Mouse (Mus musculus): ENCODE results near the gene Ythdf1. TPM values are rescaled to one million over a fixed set of nuclear protein-coding genes. Genes with fewer than 3 reads are reported as not detected.

Gene Ythdf1
- polyA plus RNA-seq, 1 experiment from 2014 or later: 51.7 TPM

DNA sequence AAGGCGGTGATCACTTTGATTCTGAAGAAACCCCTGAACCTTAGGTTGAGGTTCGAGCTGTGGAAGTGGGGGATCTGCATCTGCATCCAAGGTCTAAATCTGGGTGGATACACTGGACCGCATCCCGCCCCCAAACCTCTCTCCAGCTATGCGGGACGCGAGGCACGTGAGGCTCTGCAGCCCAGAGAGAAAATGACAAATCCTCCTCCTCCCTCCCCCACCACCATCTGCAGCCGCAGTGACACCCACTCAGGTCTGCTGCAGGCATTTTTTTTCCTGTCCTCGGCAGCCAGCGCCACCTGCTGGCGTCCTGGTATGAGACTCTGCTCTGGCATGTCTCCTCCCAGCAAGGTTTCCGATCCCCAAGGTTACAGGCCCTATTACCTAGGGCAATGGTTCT lies 26.0 kb downstream of the Ythdf1 start:
- peaks cover 46% of the 10 kb centered on the region for H3K27me3 ChIP-seq
- in situ Hi-C loops (cut with MboI; ENCODE audit: low pct_unique_long_range_greater_than_20kb): loop anchor here (25.0 kb wide), 1 partner anchor 107 kb away; the partner anchor contains the start of gene Bhlhe23
- no peak for ATAC-seq
- ChIA-PET CTCF (no interaction called here), POLR2A (no interaction called here)
- no peak for TF ChIP-seq CTCF (IDR thresholded peaks at IDR 0.05)
- DNase-seq (ENCODE audit: low read depth, low spot score): no peak

DNA sequence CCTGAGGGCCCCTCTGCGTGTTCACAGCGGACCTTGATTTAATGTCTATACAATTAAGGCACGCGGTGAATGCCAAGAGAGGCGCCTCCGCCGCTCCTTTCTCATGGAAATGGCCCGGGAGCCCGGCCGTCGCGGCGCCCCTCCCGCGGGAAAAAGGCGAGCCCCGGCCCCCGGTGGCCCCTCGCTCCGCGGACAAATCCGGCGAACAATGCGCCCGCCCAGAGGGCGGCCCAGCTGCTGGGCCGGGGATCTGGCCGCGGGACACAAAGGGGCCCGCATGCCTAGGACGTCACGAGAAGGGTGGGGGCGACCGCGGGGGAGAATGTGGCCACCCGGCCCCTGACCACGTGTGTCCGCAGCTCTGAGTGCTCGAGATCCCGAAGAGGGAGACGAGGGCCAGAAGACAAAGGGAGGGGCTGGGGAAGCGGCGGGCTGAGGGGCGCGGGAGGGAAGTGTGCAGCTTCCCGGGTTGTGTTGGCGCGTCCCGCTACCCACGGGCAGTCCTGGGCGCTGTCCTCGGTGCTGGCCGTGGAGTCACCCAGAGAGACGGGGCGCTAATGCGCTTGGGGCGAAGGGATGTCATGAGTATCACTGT lies 26.6 kb downstream of the Ythdf1 start:
- peaks cover 47% of the 10 kb centered on the region for H3K27me3 ChIP-seq
- no peak for TF ChIP-seq CTCF (IDR thresholded peaks at IDR 0.05)
- in situ Hi-C loops (cut with MboI; ENCODE audit: low pct_unique_long_range_greater_than_20kb): loop anchor here (25.0 kb wide), 1 partner anchor 107 kb away; the partner anchor contains the start of gene Bhlhe23
- DNase-seq (ENCODE audit: low read depth, low spot score): no peak
- ChIA-PET CTCF (interaction anchor here (1.0 kb wide), 1 partner anchor 89 kb away, joined by 3 read pairs; no protein-coding TSS in a partner anchor), POLR2A (no interaction called here)
- no peak for ATAC-seq

GRCm38 (mm10) chr2:180893537-180894028 lies 27.2 kb downstream of the Ythdf1 start:
- in situ Hi-C loops (cut with MboI; ENCODE audit: low pct_unique_long_range_greater_than_20kb): loop anchor here (25.0 kb wide), 1 partner anchor 106 kb away; the partner anchor contains the start of gene Bhlhe23
- no peak for ATAC-seq
- no peak for DNase-seq (ENCODE audit: low read depth, low spot score)
- CTCF ChIA-PET: interaction anchor here (1.0 kb wide), 1 partner anchor 89 kb away, joined by 3 read pairs; no protein-coding TSS in a partner anchor
- POLR2A ChIA-PET: no interaction called here
- peaks cover 51% of the 10 kb centered on the region for H3K27me3 ChIP-seq
- TF ChIP-seq CTCF (IDR thresholded peaks at IDR 0.05): no peak

DNA sequence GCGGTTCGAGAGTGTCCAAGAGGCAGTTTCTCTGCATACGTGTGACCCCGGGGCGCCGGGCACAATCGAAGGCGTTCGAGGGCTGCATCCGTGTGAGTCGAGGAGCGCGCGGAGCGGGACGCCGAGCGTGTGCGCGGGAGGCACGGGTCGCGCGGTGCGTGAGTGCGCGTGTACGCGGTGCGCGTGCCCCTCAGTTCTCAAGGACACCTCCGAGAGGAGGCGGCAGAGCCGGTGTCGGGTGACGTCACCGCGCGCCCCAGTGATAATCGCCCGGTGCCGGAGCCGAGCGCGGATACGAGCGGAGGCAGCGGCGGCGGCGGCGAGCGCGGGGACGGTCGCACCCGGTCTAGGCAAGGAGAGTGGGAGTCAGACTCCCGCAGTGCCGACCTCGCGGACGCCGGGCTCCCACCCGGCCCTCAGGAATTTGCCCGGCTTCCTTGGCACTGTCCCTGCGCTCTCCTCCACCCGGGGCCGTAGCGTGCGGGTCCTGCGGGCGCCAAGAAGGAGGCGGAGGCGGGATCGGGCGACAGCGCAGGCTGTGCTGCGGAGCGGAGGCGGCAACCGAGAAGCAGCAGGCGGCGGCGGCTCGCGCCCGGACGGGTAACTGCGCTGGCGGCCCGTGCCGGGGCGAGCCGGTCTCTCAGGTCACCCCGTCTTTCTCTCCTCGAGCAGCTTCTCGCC lies 27.8 kb downstream of the Ythdf1 start:
- ATAC-seq (no peak), DNase-seq (ENCODE audit: low read depth, low spot score) (no peak)
- TF ChIP-seq CTCF (IDR thresholded peaks at IDR 0.05): no peak
- H3K27me3 ChIP-seq: peaks cover 51% of the 10 kb centered on the region
- CTCF ChIA-PET: interaction anchor here (1.0 kb wide), 1 partner anchor 88 kb away, joined by 3 read pairs; no protein-coding TSS in a partner anchor
- POLR2A ChIA-PET: interaction anchor here (0.7 kb wide), 1 partner anchor 124 kb away, joined by 4 read pairs; no protein-coding TSS in a partner anchor
- in situ Hi-C loops (cut with MboI; ENCODE audit: low pct_unique_long_range_greater_than_20kb): loop anchor here (25.0 kb wide), 1 partner anchor 106 kb away; the partner anchor contains the start of gene Bhlhe23

DNA sequence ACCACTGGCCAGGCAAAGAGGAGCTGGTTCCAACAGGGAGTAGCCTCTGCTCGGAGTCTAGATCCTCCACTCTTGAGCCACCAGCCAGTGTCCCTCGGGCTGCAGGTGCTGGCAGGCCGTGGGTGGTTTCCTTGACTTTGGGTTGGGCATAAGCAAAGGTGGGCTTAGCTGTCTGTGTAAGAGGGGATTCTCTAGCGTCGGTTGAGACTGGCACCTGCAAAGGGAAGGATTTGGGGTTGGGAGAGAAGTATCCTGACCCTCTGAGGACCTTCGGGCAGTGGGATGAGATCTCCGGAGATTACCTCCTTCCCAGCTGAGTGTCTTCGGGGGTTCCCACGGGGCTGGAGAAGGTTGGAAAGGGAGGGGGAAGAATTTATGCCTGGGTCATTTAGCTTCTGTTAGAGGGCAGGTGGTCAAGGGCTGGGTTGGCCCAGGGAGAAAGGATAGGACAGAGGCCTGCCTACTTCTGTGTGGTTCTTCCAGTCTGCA lies 28.9 kb downstream of the Ythdf1 start:
- H3K27me3 ChIP-seq: peaks cover 51% of the 10 kb centered on the region
- no peak for DNase-seq (ENCODE audit: low read depth, low spot score)
- ChIA-PET POLR2A (interaction anchor here (0.7 kb wide), 1 partner anchor 125 kb away, joined by 4 read pairs; no protein-coding TSS in a partner anchor), CTCF (no interaction called here)
- no peak for ATAC-seq
- no peak for TF ChIP-seq CTCF (IDR thresholded peaks at IDR 0.05)
- in situ Hi-C loops (cut with MboI; ENCODE audit: low pct_unique_long_range_greater_than_20kb): loop anchor here (25.0 kb wide), 1 partner anchor 105 kb away; the partner anchor contains the start of gene Bhlhe23

DNA sequence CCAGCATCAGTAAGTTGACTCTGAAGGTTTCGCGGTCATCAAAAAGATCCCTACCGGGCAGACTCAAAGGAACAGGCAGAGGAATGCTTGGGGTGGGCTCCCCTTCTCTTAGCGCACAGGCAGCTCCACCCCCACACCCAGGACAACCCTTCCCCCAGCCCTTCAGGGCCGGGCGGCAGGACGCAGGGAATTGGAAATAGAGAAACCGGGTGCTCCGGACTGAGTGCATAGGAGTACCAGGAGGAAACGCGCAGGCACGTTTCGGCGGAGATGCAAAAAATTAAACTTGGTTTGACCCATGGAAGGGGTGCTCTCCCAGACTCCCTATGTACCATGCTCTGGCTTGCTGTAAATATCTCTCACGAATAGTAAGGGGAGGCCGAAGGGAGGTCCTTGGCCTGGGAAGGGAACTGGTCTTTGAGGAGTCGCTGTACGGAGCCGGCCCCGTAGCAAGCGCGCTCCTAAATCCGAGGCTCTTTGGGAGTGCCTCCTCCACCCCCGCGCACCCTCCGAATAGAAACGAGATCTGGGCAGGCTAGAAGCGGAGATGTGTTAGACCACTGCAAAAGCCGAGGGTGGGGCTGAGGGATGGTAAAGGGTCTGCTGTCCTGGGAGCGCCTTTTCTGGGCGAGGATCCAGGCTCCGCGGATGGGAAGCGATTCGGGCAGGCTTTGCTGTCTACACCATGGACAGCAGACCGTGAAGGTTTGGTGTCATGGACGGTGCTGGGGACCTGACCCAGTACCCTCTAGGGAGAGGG lies 29.5 kb downstream of the Ythdf1 start:
- peaks cover 47% of the 10 kb centered on the region for H3K27me3 ChIP-seq
- TF ChIP-seq CTCF (IDR thresholded peaks at IDR 0.05): no peak
- CTCF ChIA-PET: no interaction called here
- DNase-seq (ENCODE audit: low read depth, low spot score): no peak
- ATAC-seq: no peak
- POLR2A ChIA-PET: no interaction called here
- in situ Hi-C loops (cut with MboI; ENCODE audit: low pct_unique_long_range_greater_than_20kb): loop anchor here (25.0 kb wide), 1 partner anchor 104 kb away; the partner anchor contains the start of gene Bhlhe23

DNA sequence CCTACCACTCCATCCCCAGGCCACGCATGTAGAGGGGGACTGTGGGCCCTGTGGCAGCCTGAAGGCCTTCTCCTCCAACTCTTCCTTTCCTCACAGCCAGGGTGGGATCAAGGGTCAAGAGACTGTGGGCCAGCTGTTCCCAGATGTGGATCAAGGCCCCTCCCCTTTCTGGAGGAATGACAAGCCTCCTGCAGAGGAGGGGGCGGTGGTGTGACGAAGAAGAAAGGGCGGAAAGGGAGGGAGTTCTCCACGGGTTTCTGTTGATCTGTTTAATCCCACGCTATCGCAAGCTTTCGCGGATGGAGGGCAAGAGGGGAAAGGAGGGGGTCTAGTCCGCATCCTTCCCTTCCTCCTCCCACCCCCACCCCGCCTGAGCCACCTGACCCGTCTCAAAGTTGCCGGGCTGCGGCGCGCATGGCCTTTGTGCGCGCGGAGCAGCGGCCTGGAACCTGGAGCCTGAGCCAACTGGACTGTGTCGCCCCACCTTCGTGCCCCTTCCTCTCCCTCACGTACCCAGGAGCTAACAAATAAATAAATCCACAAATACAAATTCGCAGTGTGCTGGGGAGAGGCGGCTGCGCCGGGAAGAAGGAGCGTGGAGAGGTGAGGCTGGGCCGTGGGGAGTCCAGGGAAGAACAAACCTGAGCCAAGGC lies 30.2 kb downstream of the Ythdf1 start:
- ATAC-seq (no peak), DNase-seq (ENCODE audit: low read depth, low spot score) (no peak)
- ChIA-PET CTCF (no interaction called here), POLR2A (interaction anchor here (0.6 kb wide), 1 partner anchor 98 kb away, joined by 3 read pairs; no protein-coding TSS in a partner anchor)
- in situ Hi-C loops (cut with MboI; ENCODE audit: low pct_unique_long_range_greater_than_20kb): loop anchor here (25.0 kb wide), 1 partner anchor 103 kb away; the partner anchor contains the start of gene Bhlhe23
- TF ChIP-seq CTCF (IDR thresholded peaks at IDR 0.05): no peak
- peaks cover 40% of the 10 kb centered on the region for H3K27me3 ChIP-seq

GRCm38 (mm10) chr2:180889921-180890280 lies 30.8 kb downstream of the Ythdf1 start:
- in situ Hi-C loops (cut with MboI; ENCODE audit: low pct_unique_long_range_greater_than_20kb): loop anchor here (25.0 kb wide), 1 partner anchor 103 kb away; the partner anchor contains the start of gene Bhlhe23
- POLR2A ChIA-PET: interaction anchor here (0.6 kb wide), 1 partner anchor 97 kb away, joined by 3 read pairs; no protein-coding TSS in a partner anchor
- H3K27me3 ChIP-seq: peaks cover 38% of the 10 kb centered on the region
- CTCF ChIA-PET: no interaction called here
- TF ChIP-seq CTCF (IDR thresholded peaks at IDR 0.05): no peak
- DNase-seq (ENCODE audit: low read depth, low spot score): no peak
- ATAC-seq: no peak

- CTCF ChIA-PET: no interaction called here
- H3K27me3 ChIP-seq: peaks cover 35% of the 10 kb centered on the region
- ATAC-seq (no peak), DNase-seq (ENCODE audit: low read depth, low spot score) (no peak)
- in situ Hi-C loops (cut with MboI; ENCODE audit: low pct_unique_long_range_greater_than_20kb): loop anchor here (25.0 kb wide), 1 partner anchor 102 kb away; the partner anchor contains the start of gene Bhlhe23
- no peak for TF ChIP-seq CTCF (IDR thresholded peaks at IDR 0.05)
- POLR2A ChIA-PET: interaction anchor here (0.6 kb wide), 1 partner anchor 97 kb away, joined by 3 read pairs; no protein-coding TSS in a partner anchor
These were observed 31.4 kb downstream of the Ythdf1 start for GRCm38 (mm10) chr2:180889271-180889920.
